Mouse (Mus musculus): ENCODE measurements around the gene Actrt2. TPM values are rescaled to one million over a fixed set of nuclear protein-coding genes. Genes with fewer than 3 reads are reported as not detected.

The Actrt2 gene
- polyA plus RNA-seq, 1 experiment from 2014 or later, result not detected

GRCm38 (mm10) chr4:154622521-154622920 is 45.1 kb downstream of the Actrt2 start:
- Histone ChIP-seq H3K9me3 (no peaks in the 10 kb centered on the region), H3K4me2 (no peak overlapping the region), H3K27me3 (replicated peaks) (0 out of 2 replicates have a peak, but pooled peaks cover 3% of the 10 kb centered on the region), H3K4me1 (peaks cover 17% of the 10 kb centered on the region; the same call in 1 of the 2 replicates), H3K36me3 (no peaks in the 10 kb centered on the region), H3K9ac (no peak overlapping the region), H3K4me3 (replicated peaks) (no peak overlapping the region), H3K27ac (no peak overlapping the region)
- WGBS, result 87% methylated on average over 4 of the region's 4 CpGs
- ATAC-seq (ENCODE audit: insufficient read depth, low FRiP score, low read depth), result no peak

Other genes with a start within 250 kb of the Actrt2 start
- 20.8 and 23.9 TPM in 2 replicates for gene Prdm16, start 31.0 kb downstream of the Actrt2 start, polyA plus RNA-seq (2015; fragmentation: Nextera tagmentation; extraction: Ambion mirVana)
- gene Ttc34, start 169.6 kb upstream of the Actrt2 start, polyA plus RNA-seq (2015; fragmentation: Nextera tagmentation; extraction: Ambion mirVana), result 0.08 and 0.17 TPM in 2 replicates
- 0.21 and 0.23 TPM in 2 replicates for gene Mmel1, start 201.7 kb upstream of the Actrt2 start, polyA plus RNA-seq (2015; fragmentation: Nextera tagmentation; extraction: Ambion mirVana)
- gene Fam213b, start 231.3 kb upstream of the Actrt2 start, polyA plus RNA-seq (2015; fragmentation: Nextera tagmentation; extraction: Ambion mirVana), result 29.1 and 30.6 TPM in 2 replicates